Mouse (Mus musculus) E14TG2a.4 (cell line): ENCODE results near the gene Odf3b.

ENCODE experiments used
- CTCF ChIP-seq: conservative IDR thresholded peaks from 2 replicates; pipeline ENCODE4 v1.5.1; 2014; ENCODE audit warnings: low read length
- NANOG ChIP-seq: IDR thresholded peaks from 2 replicates; pipeline ENCODE4 v1.6.1; 2014; ENCODE audit warnings: borderline replicate concordance, low read length, mixed read lengths
- POU5F1 ChIP-seq: IDR thresholded peaks from 2 replicates; pipeline ENCODE4 v1.6.1; 2014; ENCODE audit warnings: low read length, borderline replicate concordance

DNA sequence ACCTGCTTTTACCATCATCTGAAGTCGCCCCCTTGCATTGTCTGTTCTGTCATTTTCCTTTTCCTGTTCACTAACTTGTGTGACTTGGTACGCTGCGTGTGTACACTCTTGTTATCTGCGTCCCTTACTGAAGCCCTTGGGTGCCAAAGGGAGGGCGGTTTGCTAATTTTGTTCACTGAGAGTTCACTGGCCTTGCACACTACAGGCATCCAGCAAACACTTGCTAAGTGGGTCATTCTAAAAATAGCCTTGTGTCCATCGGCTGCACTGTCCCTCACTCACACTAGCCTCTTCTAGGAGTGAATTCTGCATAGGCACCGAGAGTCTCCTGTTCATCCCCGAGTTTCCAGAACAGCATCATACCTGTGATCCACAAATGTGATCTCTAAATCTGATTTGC lies 36.2 kb upstream of the Odf3b start:
- TF ChIP-seq CTCF: no peak
- no peak for TF ChIP-seq NANOG
- no peak for TF ChIP-seq POU5F1
